Mouse (Mus musculus) liver, adult 2 months (tissue): ENCODE measurements around the gene Smarcd3. TPM values are rescaled to one million over a fixed set of nuclear protein-coding genes. Genes with fewer than 3 reads are reported as not detected.
A peak's percentile ranks its signal among the peaks of the same experiment; 100 is the strongest.

ENCODE experiments used
- DNase-seq: peaks from one replicate; pipeline ENCODE4 v3.0.0-alpha.2; 2011; ENCODE audit warnings: low read depth, low spot score; ENCODE audit errors: extremely low read depth
- H3K27ac ChIP-seq: fragments of 200-500 bp; replicated peaks from 2 replicates; pipeline ENCODE4 v1.5.1; 2012; ENCODE audit warnings: low read depth, mild to moderate bottlenecking, control low read depth, inconsistent platforms, low read length; ENCODE audit not compliant: insufficient read depth
- H3K27me3 ChIP-seq: fragments of 200-500 bp; 2 replicates; pipeline ENCODE4 v1.6.1; 2012; ENCODE audit warnings: mild to moderate bottlenecking, moderate library complexity, low read length, inconsistent platforms; ENCODE audit not compliant: control insufficient read depth, insufficient read depth
- H3K36me3 ChIP-seq: fragments of 200-500 bp; 2 replicates; pipeline ENCODE4 v1.6.1; 2012; ENCODE audit warnings: low read length, inconsistent platforms; ENCODE audit not compliant: control insufficient read depth, insufficient read depth
- H3K4me1 ChIP-seq: fragments of 200-500 bp; 2 replicates; pipeline ENCODE4 v1.6.1; 2011; ENCODE audit warnings: low read length; ENCODE audit not compliant: control insufficient read depth, insufficient read depth
- H3K4me3 ChIP-seq: fragments of 200-500 bp; 2 replicates; pipeline ENCODE4 v1.5.1; 2011; ENCODE audit warnings: low read depth, mild to moderate bottlenecking, control low read depth, low read length, moderate library complexity; ENCODE audit not compliant: insufficient read depth
- H3K79me2 ChIP-seq: fragments of 200-500 bp; 2 replicates; pipeline ENCODE4 v1.6.1; 2012; ENCODE audit warnings: inconsistent platforms, mild to moderate bottlenecking, low read length, moderate library complexity; ENCODE audit not compliant: control insufficient read depth, insufficient read depth
- H3K9ac ChIP-seq: fragments of 200-500 bp; 2 replicates; pipeline ENCODE4 v1.6.1; 2012; ENCODE audit warnings: low read depth, mild to moderate bottlenecking, control low read depth, inconsistent platforms, low read length
- CTCF ChIP-seq: fragments of 200-500 bp; IDR thresholded peaks from 2 replicates; pipeline ENCODE4 v1.5.1; 2011; ENCODE audit warnings: low read depth, low read length, control low read depth
- POLR2A ChIP-seq: fragments of 200-500 bp; IDR thresholded peaks from 2 replicates; pipeline ENCODE4 v1.6.1; 2011; ENCODE audit warnings: low read length, control low read depth; ENCODE audit not compliant: insufficient read depth; ENCODE audit errors: extremely low read depth
- WGBS: fragments of 180-500 bp; shearing (Covaris S2); methylation state at CpG from one replicate; pipeline ENCODE4 v1.1.7; 2018; 5-methylcytosine and 5-hydroxymethylcytosine counted together
- polyA plus RNA-seq: library from polyadenylated mRNA; depleted of rRNA; stranded (reverse); fragments of >200 nt; gene quantifications from 2 replicates; pipeline ENCODE4 v1.2.3, GENCODE M21; 2012
- total RNA-seq: library from RNA; depleted of rRNA; stranded (reverse); fragments of >200 nt; gene quantifications from 2 replicates; pipeline ENCODE4 v1.2.3, GENCODE M21; 2014

The Smarcd3 gene
- total and polyA plus RNA-seq, 2 experiments: 0.55 to 1.3 TPM

DNA sequence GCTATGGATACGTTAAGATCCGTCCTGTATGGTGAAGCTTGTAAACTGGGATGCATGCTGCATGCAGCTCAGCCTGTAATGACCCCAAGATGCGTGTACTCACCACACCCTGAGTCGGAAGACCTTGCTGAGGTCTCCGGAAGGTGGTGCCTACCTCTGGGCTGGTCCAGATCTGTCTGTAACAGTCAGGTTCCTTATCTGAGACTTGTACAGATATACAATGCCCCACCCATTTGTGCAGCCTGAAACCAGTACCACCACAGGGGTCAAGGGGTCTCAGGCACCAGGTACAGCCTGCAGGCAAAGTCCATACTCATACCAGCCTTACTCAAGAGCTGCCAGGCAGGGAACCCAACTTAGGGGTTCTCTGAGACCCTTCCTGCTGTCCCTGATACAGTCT is 28.6 kb upstream of the Smarcd3 start:
- DNase-seq: no peak
- no peaks in the 10 kb centered on the region for H3K36me3 ChIP-seq
- TF ChIP-seq POLR2A: no peak
- no peak for TF ChIP-seq CTCF
- H3K27ac ChIP-seq: no peak overlapping the region
- WGBS: 96% methylated on average over 5 of the region's 5 CpGs
- H3K9ac ChIP-seq: no peak overlapping the region
- no peaks in the 10 kb centered on the region for H3K4me1 ChIP-seq
- no peak overlapping the region for H3K4me3 ChIP-seq
- no peaks in the 10 kb centered on the region for H3K27me3 ChIP-seq
- H3K79me2 ChIP-seq: no peaks in the 10 kb centered on the region

- Histone ChIP-seq H3K79me2 (no peaks in the 10 kb centered on the region), H3K27ac (no peak overlapping the region), H3K27me3 (no peaks in the 10 kb centered on the region), H3K9ac (no peak overlapping the region), H3K4me3 (no peak overlapping the region), H3K4me1 (no peaks in the 10 kb centered on the region), H3K36me3 (no peaks in the 10 kb centered on the region)
- DNase-seq: peak; percentile 30
- no peak for TF ChIP-seq POLR2A
- peak; percentile 98 for TF ChIP-seq CTCF
- 32% methylated on average over 25 of the region's 25 CpGs for WGBS
Measured at GRCm38 (mm10) chr5:24651768-24652752, 27.8 kb upstream of the Smarcd3 start.

DNA sequence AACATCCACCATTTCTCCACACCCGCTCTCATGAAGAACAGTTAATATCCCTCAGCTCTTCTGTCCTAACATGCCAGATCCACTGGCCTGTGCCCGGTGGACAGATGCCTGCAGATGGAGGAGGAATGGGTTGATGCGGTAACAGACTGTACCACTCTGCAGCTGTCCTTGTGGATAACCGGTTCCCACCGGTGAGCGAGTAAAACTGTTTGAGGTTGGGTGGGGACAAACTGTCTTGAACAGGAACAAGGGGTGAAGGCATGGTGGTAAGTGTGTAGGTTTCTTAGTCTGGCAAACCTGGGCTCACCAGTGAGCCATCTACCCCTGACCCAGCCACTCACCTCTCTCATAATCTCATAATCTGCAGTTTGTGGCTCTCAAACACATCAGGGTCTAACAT is 27.1 kb upstream of the Smarcd3 start:
- Histone ChIP-seq H3K27me3 (no peaks in the 10 kb centered on the region), H3K4me3 (no peak overlapping the region), H3K79me2 (no peaks in the 10 kb centered on the region), H3K27ac (no peak overlapping the region), H3K36me3 (no peaks in the 10 kb centered on the region), H3K9ac (no peak overlapping the region), H3K4me1 (no peaks in the 10 kb centered on the region)
- no peak for DNase-seq
- no peak for TF ChIP-seq POLR2A
- no peak for TF ChIP-seq CTCF
- WGBS: 83% methylated on average over 6 of the region's 6 CpGs

- TF ChIP-seq CTCF (no peak), POLR2A (no peak)
- H3K27ac ChIP-seq: no peak overlapping the region
Measured at GRCm38 (mm10) chr5:24649701-24650100, 25.5 kb upstream of the Smarcd3 start.

GRCm38 (mm10) chr5:24649231-24649630 is 25.0 kb upstream of the Smarcd3 start:
- no peaks in the 10 kb centered on the region for H3K36me3 ChIP-seq
- no peaks in the 10 kb centered on the region for H3K27me3 ChIP-seq
- no peaks in the 10 kb centered on the region for H3K79me2 ChIP-seq
- H3K4me3 ChIP-seq: no peak overlapping the region
- no peaks in the 10 kb centered on the region for H3K4me1 ChIP-seq
- no peak overlapping the region for H3K27ac ChIP-seq
- TF ChIP-seq CTCF: no peak
- TF ChIP-seq POLR2A: no peak
- WGBS: 45% methylated on average over 4 of the region's 4 CpGs
- H3K9ac ChIP-seq: no peak overlapping the region
- no peak for DNase-seq

More at GRCm38 (mm10) chr5:24649701-24650100, 25.5 kb upstream of the Smarcd3 start:
- no peaks in the 10 kb centered on the region for H3K27me3 ChIP-seq
- no peaks in the 10 kb centered on the region for H3K4me1 ChIP-seq
- H3K79me2 ChIP-seq: no peaks in the 10 kb centered on the region
- H3K36me3 ChIP-seq: no peaks in the 10 kb centered on the region
- 72% methylated on average over 7 of the region's 7 CpGs for WGBS
- H3K4me3 ChIP-seq: no peak overlapping the region
- no peak for DNase-seq
- H3K9ac ChIP-seq: no peak overlapping the region

GRCm38 (mm10) chr5:24645454-24645853 is 21.2 kb upstream of the Smarcd3 start:
- Histone ChIP-seq H3K4me1 (no peaks in the 10 kb centered on the region), H3K9ac (no peak overlapping the region), H3K79me2 (no peaks in the 10 kb centered on the region), H3K27me3 (no peaks in the 10 kb centered on the region), H3K27ac (no peak overlapping the region), H3K4me3 (no peak overlapping the region), H3K36me3 (no peaks in the 10 kb centered on the region)
- WGBS: 92% methylated on average over 1 of the region's 1 CpGs
- TF ChIP-seq CTCF: no peak
- no peak for TF ChIP-seq POLR2A
- no peak for DNase-seq
